ENCODE assay signal across 8 mouse cellular contexts in the genomic region with DNA sequence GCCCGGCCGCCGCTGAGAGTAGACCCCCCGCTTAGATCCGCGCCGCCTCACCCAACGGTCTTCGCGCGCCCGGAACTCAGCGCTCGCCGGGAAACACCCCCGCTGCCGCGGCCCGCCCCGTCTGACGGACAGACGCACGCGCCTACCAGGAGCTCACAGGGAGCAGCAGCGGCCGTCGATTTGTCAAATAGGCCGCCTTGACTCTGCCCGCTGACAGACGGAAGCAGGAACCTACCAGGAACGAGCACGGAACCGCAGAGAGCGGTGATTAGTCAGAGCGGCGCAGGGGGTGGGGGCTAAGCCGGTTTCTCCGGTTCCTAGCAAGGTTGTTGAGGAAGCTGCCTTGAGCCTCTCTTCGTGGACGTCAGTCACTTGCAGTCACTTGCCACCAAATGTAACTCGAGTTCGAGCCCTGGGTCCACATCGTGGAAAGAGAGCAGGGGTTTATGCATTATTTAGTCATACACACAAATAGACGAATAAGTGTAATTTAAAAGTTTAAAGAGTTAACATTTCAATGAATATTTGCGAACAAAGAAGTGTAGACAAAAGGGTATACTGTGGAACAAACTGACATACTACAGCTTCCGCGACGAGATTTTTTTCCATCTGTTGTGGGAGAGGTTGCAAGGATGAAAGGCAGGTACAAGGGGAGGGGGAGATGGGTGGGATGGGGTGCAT. TPM values are rescaled to one million over a fixed set of nuclear protein-coding genes. Genes with fewer than 3 reads are reported as not detected.
DNase-seq lines count a peak whose midpoint lies in the region; ATAC-seq lines count a peak whose summit lies in the region.

A gene (minus strand): TSS at position 130 of the 681 bp plus-strand sequence.

- intact Hi-C loops in gastrocnemius, postnatal 14 days (cut with DNase I; ENCODE audit: low total_unique reads), result no loop called here
- intact Hi-C loops in left cerebral cortex, postnatal 10 days (cut with DNase I), result no loop called here

- peak; percentile 85 for ATAC-seq in inflammation-experienced regulatory T-cells, adult 6 months
- peak; percentile 99 for ATAC-seq in megakaryocyte-erythroid progenitor cell, adult 5-6 weeks (replicated peaks; ENCODE audit: low FRiP score, low TSS enrichment, poor library complexity, severe bottlenecking)

- peak; percentile 99 for DNase-seq in adrenal gland, adult (ENCODE audit: inconsistent age in 2 of 2, low spot score in 1 of 2)
- DNase-seq in embryo, embryonic 10.5 days (ENCODE audit: low spot score), result peak; percentile 99
- peak; percentile 98 for DNase-seq in gastrocnemius, postnatal 14 days
- peak; percentile 99 for DNase-seq in left cerebral cortex, postnatal 10 days (ENCODE audit: extremely low spot score in 1 of 2, low spot score in 2 of 2)
- peak; percentile 99 for DNase-seq in right cerebral cortex, postnatal 25 days
- peak; percentile 98 to 99 for DNase-seq in urinary bladder, postnatal 4 days (ENCODE audit: low spot score in 2 of 2)

RNA-seq across cellular contexts. Expression of the gene that starts here (rescaled TPM):
- total RNA-seq in gastrocnemius, postnatal 14 days (2021), result 10 to 100 TPM in 1 of 2 experiments, 1 to 10 TPM in 1; 9.7 to 13.3 TPM
- polyA plus RNA-seq in inflammation-experienced regulatory T-cells, adult 6 months (2017; shearing (Covaris generic)), result 10 to 100 TPM; 74.8 to 85.3 (median 76.1) TPM
- total RNA-seq in left cerebral cortex, postnatal 10 days (2021), result 1 to 10 TPM; 7.8 to 8.6 TPM
- 19.2 and 22.4 TPM in 2 replicates for total RNA-seq in megakaryocyte-erythroid progenitor cell, adult 5-6 weeks (2014; fragmentation: Nextera tagmentation)
- total RNA-seq in megakaryocyte-erythroid progenitor cell, adult 5-6 weeks (2017), result 13.7 and 14.3 TPM in 2 replicates

Comparison
In these comparisons a context has a peak if more than half of its experiments do, and no peak if none do; other contexts are left out.
1. Peak in every context shown above with its lines: DNase-seq and ATAC-seq.